Mouse (Mus musculus) C2C12 (cell line): ENCODE results near the gene Mbd5. TPM values are rescaled to one million over a fixed set of nuclear protein-coding genes. Genes with fewer than 3 reads are reported as not detected.

Experiments used
- H3K27me3 ChIP-seq: one replicate; pipeline ENCODE4 v1.6.1; 2011; ENCODE audit not compliant: control insufficient read depth, insufficient read depth, insufficient read length
- H3K36me3 ChIP-seq: one replicate; pipeline ENCODE4 v1.6.1; 2011; ENCODE audit not compliant: control insufficient read depth, insufficient read depth
- H3K4me3 ChIP-seq: one replicate; pipeline ENCODE4 v1.5.1; 2011; ENCODE audit warnings: mild to moderate bottlenecking, control low read depth; ENCODE audit not compliant: poor library complexity, insufficient read depth, severe bottlenecking
- H3K79me2 ChIP-seq: one replicate; pipeline ENCODE4 v1.6.1; 2011; ENCODE audit not compliant: control insufficient read depth, insufficient read depth
- H3K79me3 ChIP-seq: one replicate; pipeline ENCODE4 v1.6.1; 2011; ENCODE audit warnings: low read depth, control low read depth
- H3ac ChIP-seq: one replicate; pipeline ENCODE3; 2011; ENCODE audit warnings: low read depth; ENCODE audit not compliant: control insufficient read depth, insufficient read length
- CEBPB ChIP-seq: IDR thresholded peaks from one replicate; pipeline ENCODE4 v1.6.1; 2011; ENCODE audit warnings: low read depth, mild to moderate bottlenecking, control low read depth, moderate library complexity
- CTCF ChIP-seq: IDR thresholded peaks from one replicate; pipeline ENCODE4 v1.5.1; 2011; ENCODE audit not compliant: control insufficient read depth, insufficient read depth, insufficient read length
- FOSL1 ChIP-seq: IDR thresholded peaks from one replicate; pipeline ENCODE4 v1.8.0; 2011; ENCODE audit warnings: mild to moderate bottlenecking, low read length; ENCODE audit not compliant: poor library complexity, insufficient read depth, severe bottlenecking
- MAX ChIP-seq: IDR thresholded peaks from one replicate; pipeline ENCODE4 v1.6.1; 2011; ENCODE audit warnings: mild to moderate bottlenecking, control low read depth
- MYOD1 ChIP-seq: IDR thresholded peaks from one replicate; pipeline ENCODE4 v1.6.1; 2011; ENCODE audit warnings: low read depth; ENCODE audit not compliant: control insufficient read depth, insufficient read length
- MYOG ChIP-seq: IDR thresholded peaks from one replicate; pipeline ENCODE4 v1.6.1; 2011; ENCODE audit not compliant: control insufficient read depth, insufficient read length; ENCODE audit errors: extremely low read depth
- USF1 ChIP-seq: IDR thresholded peaks from one replicate; pipeline ENCODE4 v1.6.1; 2011; ENCODE audit warnings: low read depth, mild to moderate bottlenecking, control low read depth, moderate library complexity
- polyA plus RNA-seq: library from polyadenylated mRNA; unstranded; fragments of >200 nt; fragmentation: generic; extraction: Trizol; gene quantifications from one replicate; pipeline ENCODE4 v1.2.1, GENCODE M21; 2012; ENCODE audit warnings: missing spikeins

Mbd5 gene
- polyA plus RNA-seq, 1 experiment, result 3.8 TPM

GRCm38 (mm10) chr2:49272295-49272967 is 323.1 kb downstream of the Mbd5 start:
- TF ChIP-seq USF1, result no peak
- TF ChIP-seq CTCF, result no peak
- no peak for TF ChIP-seq MYOG
- TF ChIP-seq MYOD1, result no peak
- no peak for TF ChIP-seq FOSL1
- no peak for TF ChIP-seq MAX
- no peak for TF ChIP-seq CEBPB

GRCm38 (mm10) chr2:49276017-49276722 is 326.9 kb downstream of the Mbd5 start:
- Histone ChIP-seq H3K79me2 (no peaks in the 10 kb centered on the region), H3K36me3 (no peaks in the 10 kb centered on the region), H3ac (no peak overlapping the region), H3K79me3 (no peaks in the 10 kb centered on the region), H3K4me3 (no peak overlapping the region), H3K27me3 (no peaks in the 10 kb centered on the region)
- TF ChIP-seq CEBPB, result no peak
- no peak for TF ChIP-seq CTCF
- no peak for TF ChIP-seq USF1
- TF ChIP-seq FOSL1, result no peak
- TF ChIP-seq MYOD1, result no peak
- no peak for TF ChIP-seq MAX
- no peak for TF ChIP-seq MYOG

More at GRCm38 (mm10) chr2:49272295-49272967, 323.1 kb downstream of the Mbd5 start:
- H3K79me3 ChIP-seq, result no peaks in the 10 kb centered on the region
- no peaks in the 10 kb centered on the region for H3K27me3 ChIP-seq
- H3ac ChIP-seq, result no peak overlapping the region
- H3K79me2 ChIP-seq, result no peaks in the 10 kb centered on the region
- no peaks in the 10 kb centered on the region for H3K36me3 ChIP-seq
- no peak overlapping the region for H3K4me3 ChIP-seq

DNA sequence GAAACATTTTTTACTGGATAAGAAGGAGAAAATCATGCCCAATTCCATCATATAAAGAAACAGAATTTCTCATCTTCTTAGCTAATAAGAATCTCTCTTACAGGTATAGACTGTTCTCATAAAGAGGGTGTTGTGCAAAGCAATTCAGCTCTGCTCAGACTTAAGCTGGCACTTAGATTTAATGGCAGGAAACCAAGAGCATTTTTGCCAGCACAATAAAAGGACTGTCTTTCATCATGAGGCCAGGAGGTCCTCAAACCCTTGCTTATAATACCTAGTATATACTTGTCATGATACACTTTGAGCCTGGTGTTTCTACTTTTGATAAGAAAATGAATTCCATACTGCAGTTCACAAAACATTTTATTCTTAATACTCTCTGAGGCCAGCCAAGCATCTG is 331.2 kb downstream of the Mbd5 start:
- no peak for TF ChIP-seq MAX
- no peak for TF ChIP-seq FOSL1
- no peak for TF ChIP-seq USF1
- TF ChIP-seq MYOD1, result no peak
- H3ac ChIP-seq, result no peak overlapping the region
- no peaks in the 10 kb centered on the region for H3K79me2 ChIP-seq
- H3K79me3 ChIP-seq, result no peaks in the 10 kb centered on the region
- no peaks in the 10 kb centered on the region for H3K27me3 ChIP-seq
- H3K4me3 ChIP-seq, result no peak overlapping the region
- no peaks in the 10 kb centered on the region for H3K36me3 ChIP-seq

DNA sequence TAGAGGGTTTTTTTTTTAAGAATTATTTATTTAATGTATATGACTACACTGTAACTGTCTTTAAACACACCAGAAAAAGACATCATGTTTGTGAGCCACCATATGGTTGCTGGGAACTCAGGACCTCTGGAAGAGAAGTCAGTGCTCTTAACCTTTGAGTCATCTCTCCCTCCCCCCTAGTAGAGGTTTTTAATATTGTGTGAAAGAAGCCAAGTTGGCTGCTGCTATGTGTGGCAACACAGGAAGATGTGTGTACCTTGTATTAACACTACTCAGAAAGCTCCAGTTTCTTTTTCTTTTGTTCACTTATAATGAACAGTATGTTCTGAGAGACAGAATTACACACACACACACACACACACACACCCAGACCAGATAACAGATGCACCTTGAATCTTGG is 334.3 kb downstream of the Mbd5 start:
- Histone ChIP-seq H3K79me2 (no peaks in the 10 kb centered on the region), H3K36me3 (no peaks in the 10 kb centered on the region), H3ac (no peak overlapping the region), H3K79me3 (no peaks in the 10 kb centered on the region), H3K27me3 (no peaks in the 10 kb centered on the region), H3K4me3 (no peak overlapping the region)
- TF ChIP-seq MYOD1, result no peak
- no peak for TF ChIP-seq FOSL1
- TF ChIP-seq MAX, result no peak
- TF ChIP-seq CEBPB, result no peak
- TF ChIP-seq USF1, result no peak
- TF ChIP-seq MYOG, result no peak
- no peak for TF ChIP-seq CTCF

- H3K36me3 ChIP-seq, result no peaks in the 10 kb centered on the region
- TF ChIP-seq FOSL1, result no peak
- TF ChIP-seq MYOD1, result no peak
- TF ChIP-seq CTCF, result no peak
- no peak for TF ChIP-seq MAX
- no peak for TF ChIP-seq CEBPB
- TF ChIP-seq MYOG, result no peak
- TF ChIP-seq USF1, result no peak
- no peaks in the 10 kb centered on the region for H3K79me3 ChIP-seq
- no peaks in the 10 kb centered on the region for H3K79me2 ChIP-seq
- no peak overlapping the region for H3K4me3 ChIP-seq
- H3ac ChIP-seq, result no peak overlapping the region
- no peaks in the 10 kb centered on the region for H3K27me3 ChIP-seq
Observed at GRCm38 (mm10) chr2:49286965-49287364, 337.7 kb downstream of the Mbd5 start.

DNA sequence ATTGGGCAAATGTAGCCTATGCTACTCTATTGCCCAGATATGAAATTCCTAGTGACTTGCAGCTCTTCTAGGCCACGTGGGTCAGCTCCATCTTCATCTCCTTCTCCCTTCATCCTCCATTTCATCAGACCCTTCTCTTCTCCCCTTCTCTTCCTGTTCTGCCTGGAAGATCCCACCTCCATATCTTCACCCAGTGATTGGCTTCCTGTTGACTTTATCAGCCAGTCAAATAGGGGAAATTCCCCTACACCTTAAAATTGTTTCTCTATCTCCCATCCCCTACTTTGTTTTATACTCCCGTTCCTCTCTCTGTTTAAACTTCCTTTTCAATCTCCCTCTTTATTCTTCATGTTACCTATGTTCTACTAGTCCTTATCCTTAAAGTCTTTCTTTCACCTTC is 342.4 kb downstream of the Mbd5 start:
- H3K79me3 ChIP-seq, result no peaks in the 10 kb centered on the region
- H3K4me3 ChIP-seq, result no peak overlapping the region
- no peak overlapping the region for H3ac ChIP-seq
- no peaks in the 10 kb centered on the region for H3K27me3 ChIP-seq
- H3K79me2 ChIP-seq, result no peaks in the 10 kb centered on the region
- no peaks in the 10 kb centered on the region for H3K36me3 ChIP-seq
- TF ChIP-seq MYOD1, result no peak
- no peak for TF ChIP-seq CEBPB
- no peak for TF ChIP-seq MYOG
- no peak for TF ChIP-seq FOSL1
- TF ChIP-seq CTCF, result no peak
- TF ChIP-seq USF1, result no peak
- no peak for TF ChIP-seq MAX
